Mouse (Mus musculus): ENCODE results near the gene Hoxc9.

Hoxc9 gene

GRCm38 (mm10) chr15:103028916-103029512 is 52.8 kb downstream of the Hoxc9 start:
- no peak for DNase-seq

- no peak for DNase-seq
These were observed 53.9 kb downstream of the Hoxc9 start for GRCm38 (mm10) chr15:103030142-103030541.

- no peak for DNase-seq
These were observed 55.9 kb downstream of the Hoxc9 start for GRCm38 (mm10) chr15:103032167-103032566.

GRCm38 (mm10) chr15:103032646-103033575 is 56.7 kb downstream of the Hoxc9 start:
- no peak for DNase-seq

GRCm38 (mm10) chr15:103034043-103034806 is 58.0 kb downstream of the Hoxc9 start:
- DNase-seq: no peak
